ENCODE assay signal across 9 mouse cellular contexts in genomic region chr11:75795321-75795636, GRCm38 (mm10). TPM values are rescaled to one million over a fixed set of nuclear protein-coding genes. Genes with fewer than 3 reads are reported as not detected.
A peak's percentile ranks its signal among the peaks of the same experiment; 100 is the strongest.
DNase-seq lines count a peak whose midpoint lies in the region; ATAC-seq and TF ChIP-seq lines count a peak whose summit lies in the region.
"Had no signal": no experiment of that assay in that cellular context is flagged by ENCODE, and none has a peak within 500 bp of the region (broad histone marks: within the 10 kb centered on the region; RNA-seq: fewer than 3 reads in every experiment).

No protein-coding gene starts in this region.

- no peak overlapping the region for H3K27ac ChIP-seq in kidney, adult 2 months (ENCODE audit: insufficient read depth, low read depth, low read length)
- peak overlapping the region; percentile 72 for H3K27ac ChIP-seq in embryonic facial prominence, embryonic 10.5 days (replicated peaks)
- H3K27ac ChIP-seq in hindbrain, embryonic 11.5 days (ENCODE audit: low read depth, low read length): no peak overlapping the region
- H3K27ac ChIP-seq in midbrain, embryonic 13.5 days: no peak overlapping the region
- H3K27ac ChIP-seq in thymus, adult 2 months (ENCODE audit: control insufficient read depth, insufficient read depth, low read length): no peak overlapping the region

- H3K36me3 ChIP-seq in kidney, adult 2 months (ENCODE audit: control insufficient read depth, insufficient read depth, low read length): no peaks in the 10 kb centered on the region
- H3K36me3 ChIP-seq in embryonic facial prominence, embryonic 10.5 days (replicated peaks): no peaks in the 10 kb centered on the region
- H3K36me3 ChIP-seq in hindbrain, embryonic 11.5 days (ENCODE audit: control insufficient read depth, insufficient read depth, low read length): no peaks in the 10 kb centered on the region
- H3K36me3 ChIP-seq in midbrain, embryonic 13.5 days: no peaks in the 10 kb centered on the region
- no peaks in the 10 kb centered on the region for H3K36me3 ChIP-seq in thymus, adult 2 months (ENCODE audit: control insufficient read depth, insufficient read depth, low read length)

- H3K27me3 ChIP-seq in kidney, adult 2 months (replicated peaks; ENCODE audit: control insufficient read depth, insufficient read depth, low read length): peaks cover 6% of the 10 kb centered on the region
- peaks cover 93% of the 10 kb centered on the region for H3K27me3 ChIP-seq in embryonic facial prominence, embryonic 10.5 days (replicated peaks; ENCODE audit: low read depth, poor library complexity, severe bottlenecking)
- peaks cover 42% of the 10 kb centered on the region for H3K27me3 ChIP-seq in hindbrain, embryonic 11.5 days (ENCODE audit: control insufficient read depth, insufficient read depth, low read length)
- peaks cover 54% of the 10 kb centered on the region for H3K27me3 ChIP-seq in midbrain, embryonic 13.5 days
- H3K27me3 ChIP-seq in thymus, adult 2 months (ENCODE audit: control insufficient read depth, insufficient read depth, low read length): peaks cover 21% of the 10 kb centered on the region; the same call in 1 of the 2 replicates

- H3K4me2 ChIP-seq in hindbrain, embryonic 11.5 days (replicated peaks; ENCODE audit: low read depth, low read length): peak overlapping the region; percentile 70
- H3K4me2 ChIP-seq in midbrain, embryonic 13.5 days (replicated peaks): peak overlapping the region; percentile 62

- no peak for TF ChIP-seq CTCF in kidney, adult 2 months (conservative IDR thresholded peaks at IDR 0.05; ENCODE audit: insufficient read depth, insufficient read length, low read depth, low read length)
- no peak for TF ChIP-seq CTCF in thymus, adult 2 months (IDR thresholded peaks at IDR 0.05; ENCODE audit: borderline replicate concordance, control insufficient read depth, extremely low read depth, insufficient read depth, low read length, poor library complexity)

- no peaks in the 10 kb centered on the region for H3K9me3 ChIP-seq in embryonic facial prominence, embryonic 10.5 days
- no peaks in the 10 kb centered on the region for H3K9me3 ChIP-seq in hindbrain, embryonic 11.5 days (ENCODE audit: control insufficient read depth, low read length)
- H3K9me3 ChIP-seq in midbrain, embryonic 13.5 days: no peaks in the 10 kb centered on the region

- WGBS in kidney, adult 2 months: 2% methylated on average over 42 of the region's 42 CpGs
- WGBS in embryonic facial prominence, embryonic 10.5 days: 2% methylated on average over 42 of the region's 42 CpGs
- WGBS in hindbrain, embryonic 11.5 days: 5% methylated on average over 8 of the region's 42 CpGs
- WGBS in midbrain, embryonic 13.5 days: 1% methylated on average over 38 of the region's 42 CpGs
- 7% methylated on average over 41 of the region's 42 CpGs for WGBS in thymus, adult 2 months

- no peaks in the 10 kb centered on the region for H3K4me1 ChIP-seq in kidney, adult 2 months (ENCODE audit: control insufficient read depth, insufficient read depth, low read length)
- peaks cover 22% of the 10 kb centered on the region for H3K4me1 ChIP-seq in embryonic facial prominence, embryonic 10.5 days
- H3K4me1 ChIP-seq in hindbrain, embryonic 11.5 days (replicated peaks; ENCODE audit: control insufficient read depth, insufficient read depth, low read length): peaks cover 4% of the 10 kb centered on the region; the same call in 1 of the 2 replicates
- H3K4me1 ChIP-seq in midbrain, embryonic 13.5 days (replicated peaks): peaks cover 20% of the 10 kb centered on the region
- peaks cover 4% of the 10 kb centered on the region for H3K4me1 ChIP-seq in thymus, adult 2 months (replicated peaks; ENCODE audit: control insufficient read depth, insufficient read depth, low read length)

- ATAC-seq in hindbrain, embryonic 11.5 days (ENCODE audit: low FRiP score): peak; percentile 10; the same call in 1 of the 2 replicates
- no peak for ATAC-seq in midbrain, embryonic 13.5 days

- DNase-seq in kidney, adult 2 months: no peak
- no peak for DNase-seq in kidney, postnatal 36 days
- peak; percentile 40 for DNase-seq in embryonic facial prominence, embryonic 10.5 days (ENCODE audit: low spot score)
- peak; percentile 54 for DNase-seq in hindbrain, embryonic 11.5 days (ENCODE audit: low spot score)
- no peak for DNase-seq in ovary, postnatal 14 days (ENCODE audit: low spot score)
- no peak for DNase-seq in thymus, adult 2 months
- no peak for DNase-seq in urinary bladder, postnatal 14 days (ENCODE audit: low spot score)

- TF ChIP-seq POLR2A in kidney, adult 2 months (IDR thresholded peaks at IDR 0.05; ENCODE audit: low read depth, low read length): no peak
- no peak for TF ChIP-seq POLR2A in thymus, adult 2 months (IDR thresholded peaks at IDR 0.05; ENCODE audit: control insufficient read depth, extremely low read depth, insufficient read depth, low read length, poor library complexity)

- H3K4me3 ChIP-seq in kidney, adult 2 months (ENCODE audit: insufficient read depth, low read depth, low read length): peak overlapping the region; percentile 16; the same call in 1 of the 2 replicates
- H3K4me3 ChIP-seq in embryonic facial prominence, embryonic 10.5 days: peak overlapping the region; percentile 56
- peak overlapping the region; percentile 38 for H3K4me3 ChIP-seq in hindbrain, embryonic 11.5 days (ENCODE audit: low read depth, low read length)
- H3K4me3 ChIP-seq in midbrain, embryonic 13.5 days (replicated peaks): peak overlapping the region; percentile 51
- no peak overlapping the region for H3K4me3 ChIP-seq in thymus, adult 2 months (ENCODE audit: control insufficient read depth, insufficient read depth, low read length)
- H3K4me3 ChIP-seq: erythroblast, embryonic 14.5 days had no signal

- peak overlapping the region; percentile 44 for H3K9ac ChIP-seq in hindbrain, embryonic 11.5 days (ENCODE audit: low read depth, low read length)
- H3K9ac ChIP-seq in midbrain, embryonic 13.5 days (replicated peaks): peak overlapping the region; percentile 61

RNA-seq across cellular contexts. Expression of gene Doc2b, which starts 0.6 kb away (rescaled TPM):
- 0.34 and 0.36 TPM in 2 replicates for polyA plus RNA-seq in kidney, adult 2 months (2012; rRNA removed)
- 0.22 and 0.28 TPM in 2 replicates for polyA plus RNA-seq in embryonic facial prominence, embryonic 10.5 days (2016; fragmentation: Nextera tagmentation; extraction: Ambion mirVana)
- 0.24 and 0.62 TPM in 2 replicates for polyA plus RNA-seq in hindbrain, embryonic 11.5 days (2014; fragmentation: Nextera tagmentation; extraction: Ambion mirVana)
- polyA plus RNA-seq in midbrain, embryonic 13.5 days (2015; fragmentation: Nextera tagmentation; extraction: Ambion mirVana): 1.0 and 1.1 TPM in 2 replicates
- 0.24 and 0.31 TPM in 2 replicates for polyA plus RNA-seq in thymus, adult 2 months (2012; rRNA removed)
- polyA plus RNA-seq: erythroblast, embryonic 14.5 days had no signal

Comparison
In these comparisons a context has a peak if more than half of its experiments do, and no peak if none do; other contexts are left out.
1. DNase-seq: peak in embryonic facial prominence, embryonic 10.5 days (single experiment) and hindbrain, embryonic 11.5 days (single experiment); none in kidney, adult 2 months (single experiment), kidney, postnatal 36 days (0 of 2), ovary, postnatal 14 days (single experiment), thymus, adult 2 months (single experiment) and urinary bladder, postnatal 14 days (single experiment).